Mouse (Mus musculus): ENCODE measurements around the gene Gm20388.

Gene Gm20388

DNA sequence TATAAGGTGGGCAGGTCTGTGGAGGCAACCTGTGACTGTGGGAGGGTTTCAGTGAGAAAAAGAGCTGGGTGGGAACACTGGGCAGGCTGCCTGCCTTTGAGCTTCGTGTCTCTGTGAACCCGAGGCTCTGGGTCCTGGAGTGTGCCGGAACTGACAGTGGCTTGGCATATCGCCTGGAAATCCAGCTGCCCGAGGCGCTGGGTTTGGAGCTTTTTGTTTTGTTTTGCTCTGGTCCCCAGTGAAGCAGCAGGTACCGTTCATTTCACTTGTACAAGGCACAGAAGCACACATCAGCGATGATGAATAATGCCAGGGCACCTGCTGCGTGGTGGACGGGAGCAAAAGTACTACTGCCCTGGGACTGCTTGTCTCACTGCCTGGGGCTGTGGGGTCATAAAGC lies 4346.7 kb downstream of the Gm20388 start:
- no peak for DNase-seq (ENCODE audit: low read depth, low spot score)

DNA sequence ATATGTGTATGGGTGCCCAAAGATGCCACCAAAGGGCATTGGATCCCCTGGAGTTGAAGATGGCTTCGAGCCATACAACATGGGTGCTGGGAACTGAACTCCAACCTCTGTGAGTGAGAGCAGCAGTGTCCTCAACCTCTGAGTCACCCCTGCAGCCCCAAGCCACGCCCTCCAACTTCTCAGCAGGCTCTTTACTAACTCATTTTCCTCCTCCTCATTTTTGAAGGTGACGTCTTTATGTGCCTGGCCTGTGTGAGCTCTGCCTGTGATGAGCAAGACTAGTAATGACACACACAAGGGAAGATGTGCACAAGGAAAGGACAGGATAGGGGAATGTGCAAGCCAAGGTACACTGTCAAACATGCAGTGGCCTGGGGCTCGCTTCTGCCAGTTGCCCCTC lies 4348.5 kb downstream of the Gm20388 start:
- DNase-seq (ENCODE audit: low read depth, low spot score), result no peak

DNA sequence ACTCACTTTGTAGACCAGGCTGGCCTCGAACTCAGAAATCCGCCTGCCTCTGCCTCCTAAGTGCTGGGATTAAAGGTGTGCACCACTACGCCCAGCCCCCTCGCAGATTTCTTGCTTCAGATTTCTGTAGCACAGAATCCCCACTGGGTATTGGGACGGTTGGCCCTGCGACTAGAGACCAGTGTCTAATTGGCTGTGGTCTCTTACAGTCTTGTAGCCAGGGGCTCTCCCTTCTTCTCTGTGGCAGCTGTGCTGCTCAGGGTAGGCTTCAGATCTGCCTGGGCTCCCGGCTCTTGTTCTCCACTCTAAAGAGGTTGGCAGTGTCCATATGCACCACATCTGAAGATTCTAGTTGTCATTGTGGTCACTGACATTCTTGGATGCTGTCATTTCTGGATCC lies 4349.3 kb downstream of the Gm20388 start:
- no peak for DNase-seq (ENCODE audit: low read depth, low spot score)

DNA sequence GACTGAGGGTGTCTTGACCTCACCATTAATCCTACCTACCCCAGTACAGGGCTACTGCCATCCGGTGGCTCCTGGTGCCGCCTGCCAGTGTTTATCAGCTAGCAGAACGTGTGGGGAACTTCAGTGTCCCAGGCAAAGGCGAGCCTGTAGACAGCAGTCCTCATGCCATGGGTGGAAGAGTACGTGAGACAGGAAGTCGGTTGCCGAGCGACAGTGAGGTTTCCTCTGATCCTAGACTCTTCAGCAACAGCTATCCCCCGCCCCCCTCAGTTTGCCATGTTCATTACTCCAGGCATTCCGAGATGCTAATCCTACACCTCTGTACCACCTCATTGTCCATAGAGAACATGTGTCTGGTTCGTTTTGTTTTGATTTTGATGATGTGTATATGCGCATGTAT lies 4349.7 kb downstream of the Gm20388 start:
- no peak for DNase-seq (ENCODE audit: low read depth, low spot score)

DNA sequence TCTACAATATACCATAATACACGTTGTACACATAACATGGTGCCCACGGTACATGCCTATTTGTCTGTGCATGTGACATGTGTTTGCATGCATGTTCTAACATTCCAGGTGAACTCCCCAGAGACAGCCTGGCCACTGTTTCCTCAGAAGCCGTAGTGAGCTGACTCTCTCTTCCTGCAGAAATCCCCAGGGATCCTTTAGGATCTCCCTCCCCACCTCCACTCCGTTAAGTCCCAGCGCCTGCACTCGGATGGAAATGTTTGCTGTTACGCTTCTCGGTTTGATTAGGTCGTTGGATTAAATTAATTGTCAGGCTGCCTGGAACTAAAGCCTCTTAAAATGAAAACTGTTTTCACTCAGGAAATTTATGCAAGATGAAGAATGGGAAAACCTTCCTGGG lies 4352.4 kb downstream of the Gm20388 start:
- DNase-seq (ENCODE audit: low read depth, low spot score), result no peak

DNA sequence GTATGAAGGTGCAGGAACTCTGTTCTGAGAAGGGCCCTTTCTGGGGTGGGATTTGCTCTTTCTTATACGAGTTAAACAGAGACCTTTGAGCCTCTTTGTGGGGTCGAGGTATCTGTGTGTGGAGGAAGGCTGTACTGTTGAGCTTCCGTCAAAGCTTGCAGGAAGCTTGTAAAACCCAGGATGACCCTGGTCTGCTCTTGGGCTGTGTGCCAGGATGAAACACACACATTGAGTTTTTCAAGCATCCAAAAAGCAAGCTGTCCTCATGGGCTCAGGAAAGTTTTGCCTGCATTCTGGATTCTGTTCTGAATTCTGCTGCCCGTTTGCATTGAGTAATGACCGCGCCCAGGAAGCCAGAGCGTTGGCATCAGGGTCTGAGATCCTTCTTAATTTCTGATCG lies 4353.4 kb downstream of the Gm20388 start:
- no peak for DNase-seq (ENCODE audit: low read depth, low spot score)

DNA sequence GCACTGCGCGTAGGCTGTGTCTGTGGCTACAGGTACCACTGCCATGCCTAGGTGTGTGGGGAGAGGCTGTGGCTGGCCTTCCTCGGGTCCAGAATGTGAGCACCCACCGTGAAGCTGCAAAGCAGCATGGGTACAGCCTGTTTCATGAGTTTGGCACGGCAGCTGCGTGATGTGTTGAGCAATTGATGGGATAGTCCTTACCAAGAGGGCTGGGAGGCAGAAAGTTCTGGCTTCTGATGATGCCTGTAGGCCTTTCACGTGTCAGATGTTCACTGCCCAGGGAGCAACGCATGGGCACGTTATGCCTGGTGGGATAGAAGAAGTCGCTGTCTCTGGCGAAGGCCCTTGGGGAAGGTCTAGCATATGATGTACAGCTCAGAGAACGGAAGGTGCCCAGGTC lies 4354.0 kb downstream of the Gm20388 start:
- no peak for DNase-seq (ENCODE audit: low read depth, low spot score)

DNA sequence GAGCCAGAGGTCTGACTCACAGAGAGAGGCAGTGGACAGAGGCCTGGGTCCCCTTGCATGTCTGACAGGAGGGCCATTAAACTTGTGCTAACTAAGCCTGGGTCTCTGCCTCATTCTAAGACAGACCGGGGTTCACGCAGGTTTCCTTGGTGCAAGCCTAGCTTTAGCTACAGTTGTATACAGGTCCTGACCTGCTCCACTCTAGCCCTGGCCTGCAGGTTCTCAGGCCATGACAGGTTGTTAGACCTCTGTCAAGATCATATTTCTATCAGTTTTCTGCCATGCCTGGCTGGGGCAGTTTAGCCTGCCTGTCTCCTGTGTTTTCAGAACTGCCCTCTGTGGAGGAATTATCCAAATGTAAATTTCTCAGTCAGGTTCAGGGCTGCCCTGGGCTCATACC lies 4354.5 kb downstream of the Gm20388 start:
- no peak for DNase-seq (ENCODE audit: low read depth, low spot score)

DNA sequence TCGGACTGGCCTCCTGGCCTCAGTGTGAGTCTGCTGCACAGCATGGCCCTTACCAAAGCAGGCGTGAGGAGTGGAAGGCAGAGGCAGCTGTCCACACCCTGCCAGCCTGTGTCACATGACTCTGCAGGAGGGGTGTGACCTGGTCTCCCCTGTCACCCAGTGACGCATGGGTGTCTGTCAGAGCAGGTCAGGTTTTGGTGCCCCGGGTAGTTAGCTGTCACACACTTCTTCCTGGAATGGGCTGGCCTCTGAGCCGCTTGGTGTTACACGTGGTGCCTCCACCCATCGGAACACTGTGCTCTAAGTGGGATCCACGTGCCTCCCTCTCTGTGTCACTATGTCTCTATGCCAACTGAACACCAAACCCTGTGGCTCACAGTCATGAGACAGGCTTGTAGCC lies 4355.2 kb downstream of the Gm20388 start:
- peak; percentile 31 for DNase-seq (ENCODE audit: low read depth, low spot score)

DNA sequence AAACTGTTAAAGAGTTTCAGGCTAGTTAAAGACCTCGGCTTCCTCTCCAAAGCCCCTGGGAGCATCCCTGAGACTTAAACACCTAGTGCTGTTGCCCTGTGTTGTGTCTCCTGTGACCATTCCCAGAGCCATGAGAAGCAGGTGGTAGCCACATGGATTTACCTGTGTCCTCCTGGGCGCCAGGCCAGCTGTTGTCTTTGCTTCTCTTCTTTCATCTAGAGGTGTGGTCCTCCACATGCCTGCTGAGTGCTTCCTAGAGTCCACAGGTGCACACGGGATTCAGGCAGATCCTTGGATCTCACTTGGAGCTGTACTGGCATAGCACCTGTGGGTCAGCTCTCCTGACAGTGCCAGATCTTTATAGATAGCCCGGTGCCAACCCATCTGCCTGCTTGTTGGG lies 4356.6 kb downstream of the Gm20388 start:
- DNase-seq (ENCODE audit: low read depth, low spot score), result no peak

DNA sequence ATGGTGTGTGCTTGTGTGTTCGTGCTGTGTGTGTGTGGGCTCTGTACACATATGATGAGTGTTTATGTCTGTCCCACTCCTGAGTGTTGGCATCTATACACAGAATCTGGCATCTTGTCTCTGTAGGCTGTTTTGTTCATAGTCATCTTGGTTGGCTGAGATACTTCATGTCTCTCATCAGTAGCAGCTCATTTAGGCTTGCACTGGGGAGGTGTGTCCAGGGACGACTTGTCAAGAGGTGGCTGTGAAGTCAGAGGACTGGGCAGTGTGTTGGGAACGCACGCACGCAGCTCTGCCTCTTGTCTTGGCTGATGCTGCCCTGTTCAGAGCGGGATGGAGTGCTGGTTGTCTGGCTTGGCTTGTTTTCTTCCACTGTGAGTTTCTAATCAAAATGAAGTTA lies 4359.9 kb downstream of the Gm20388 start:
- no peak for DNase-seq (ENCODE audit: low read depth, low spot score)

DNA sequence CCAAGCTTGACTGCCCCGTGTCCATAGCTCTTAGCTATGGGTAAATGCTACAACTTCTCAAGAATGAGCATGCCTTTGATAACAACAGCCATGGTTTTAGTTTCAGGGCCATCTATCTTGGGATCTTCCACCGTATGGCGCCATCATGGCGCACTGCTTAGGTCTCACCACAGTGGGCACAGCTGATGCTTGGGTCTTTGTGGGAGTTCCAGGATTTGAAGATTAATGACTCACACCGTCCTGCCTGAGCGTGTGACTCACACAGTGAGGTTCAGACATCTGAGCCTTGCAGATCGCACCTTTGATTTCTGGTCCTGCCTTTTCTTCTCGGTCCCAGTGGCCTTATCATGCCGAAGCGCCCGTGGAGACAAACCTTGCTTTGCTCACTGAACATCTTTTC lies 4360.3 kb downstream of the Gm20388 start:
- DNase-seq (ENCODE audit: low read depth, low spot score), result no peak

DNA sequence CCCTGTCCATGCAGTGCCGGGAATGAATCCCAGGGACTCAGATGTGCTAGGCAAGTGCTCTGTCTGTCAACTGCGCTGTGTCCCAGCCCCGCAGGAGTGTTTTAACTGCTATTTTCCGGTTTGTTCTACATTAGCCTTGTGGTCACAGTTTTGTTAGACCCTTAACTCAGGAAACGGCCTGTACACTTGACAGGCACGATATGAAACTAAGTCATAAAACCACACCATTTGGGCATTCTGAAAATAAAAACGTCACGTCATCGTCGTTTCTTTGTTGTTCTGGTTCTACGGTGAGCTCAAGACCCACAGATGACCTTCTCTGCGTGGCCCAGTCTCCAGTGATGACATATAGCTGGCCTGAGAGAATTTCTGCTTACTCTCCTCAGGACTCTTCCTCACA lies 4360.9 kb downstream of the Gm20388 start:
- DNase-seq (ENCODE audit: low read depth, low spot score), result no peak

DNA sequence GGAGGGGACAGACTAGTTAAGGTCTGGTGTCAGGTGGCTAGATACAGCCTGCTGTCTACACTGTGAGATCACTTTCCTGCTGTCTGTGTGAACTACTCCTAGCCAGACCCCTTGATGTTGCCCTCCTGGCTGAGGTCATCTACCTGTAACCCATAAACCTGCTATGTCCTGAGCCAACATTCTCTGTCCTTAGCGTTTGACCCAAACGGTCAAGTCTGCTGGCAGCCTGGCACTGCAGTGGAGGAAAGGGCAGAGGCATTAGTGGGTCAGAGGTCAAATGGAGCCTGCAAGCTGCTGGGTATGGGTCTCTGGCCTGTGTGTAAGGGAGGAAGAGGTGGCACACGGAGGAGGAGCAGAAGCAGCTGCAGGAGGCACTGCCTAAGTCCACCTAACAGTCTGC lies 4362.2 kb downstream of the Gm20388 start:
- DNase-seq (ENCODE audit: low read depth, low spot score), result no peak

DNA sequence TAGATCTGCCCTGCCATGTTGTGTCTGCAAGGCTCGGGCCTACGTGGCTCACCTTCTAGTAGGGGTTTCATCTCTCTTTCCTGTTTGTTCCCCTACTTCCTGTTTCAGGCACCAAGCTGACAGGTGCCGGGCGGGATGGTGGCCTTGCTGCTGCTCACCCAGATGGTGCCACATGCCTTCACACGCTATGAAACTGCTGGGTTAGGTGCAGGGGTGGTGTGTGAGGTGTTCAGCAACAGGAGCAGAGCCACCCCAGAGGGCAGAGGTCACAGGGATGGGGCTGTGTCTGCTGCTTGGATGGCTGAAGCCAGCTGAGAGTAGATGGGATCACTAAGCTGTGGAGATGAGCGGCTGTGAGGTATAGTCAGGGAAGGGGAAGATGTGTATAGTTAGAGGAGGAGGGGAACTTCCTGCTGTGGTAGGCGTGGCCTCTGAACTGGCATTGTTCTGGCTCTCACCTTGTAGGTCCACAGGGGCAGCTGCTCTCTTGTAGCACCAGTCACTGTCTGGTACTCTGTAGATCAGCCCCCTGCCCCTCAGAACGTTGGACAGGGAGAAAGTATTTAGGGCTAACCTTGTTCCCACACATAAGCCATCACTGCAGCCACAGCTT lies 4363.1 kb downstream of the Gm20388 start:
- DNase-seq (ENCODE audit: low read depth, low spot score), result no peak

DNA sequence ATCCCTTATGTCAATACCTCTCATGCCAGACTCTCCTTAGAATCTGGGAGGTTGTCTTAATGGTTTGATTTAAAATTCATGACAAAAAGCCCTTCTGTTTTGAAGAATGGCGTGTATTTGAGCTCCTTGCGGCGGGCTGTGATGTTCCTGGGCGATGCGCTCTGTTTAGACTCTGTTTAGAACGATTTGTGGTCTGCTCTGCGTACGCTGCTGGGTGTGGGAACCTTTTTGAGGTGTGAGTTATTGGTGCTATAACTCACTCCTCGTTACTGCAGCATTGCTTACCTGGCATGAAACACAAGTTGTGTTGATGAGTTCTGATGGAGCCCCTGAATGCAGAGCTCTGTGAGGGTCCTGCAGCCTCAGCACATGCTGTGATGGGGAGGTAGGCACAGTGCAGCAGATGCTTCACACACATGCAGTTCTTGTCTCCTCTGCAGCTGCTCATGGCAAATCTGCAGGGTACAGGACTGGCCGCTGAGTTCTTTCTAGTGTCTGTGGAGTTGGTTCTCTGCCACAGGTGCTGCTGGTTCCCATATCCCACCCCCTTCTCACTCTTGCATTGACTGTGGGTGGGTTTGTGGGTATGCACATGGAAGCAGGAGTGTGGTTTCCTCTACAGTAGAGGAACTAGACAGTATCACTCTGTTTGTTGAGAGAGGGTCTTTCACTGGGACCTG lies 4363.9 kb downstream of the Gm20388 start:
- DNase-seq (ENCODE audit: low read depth, low spot score), result no peak

DNA sequence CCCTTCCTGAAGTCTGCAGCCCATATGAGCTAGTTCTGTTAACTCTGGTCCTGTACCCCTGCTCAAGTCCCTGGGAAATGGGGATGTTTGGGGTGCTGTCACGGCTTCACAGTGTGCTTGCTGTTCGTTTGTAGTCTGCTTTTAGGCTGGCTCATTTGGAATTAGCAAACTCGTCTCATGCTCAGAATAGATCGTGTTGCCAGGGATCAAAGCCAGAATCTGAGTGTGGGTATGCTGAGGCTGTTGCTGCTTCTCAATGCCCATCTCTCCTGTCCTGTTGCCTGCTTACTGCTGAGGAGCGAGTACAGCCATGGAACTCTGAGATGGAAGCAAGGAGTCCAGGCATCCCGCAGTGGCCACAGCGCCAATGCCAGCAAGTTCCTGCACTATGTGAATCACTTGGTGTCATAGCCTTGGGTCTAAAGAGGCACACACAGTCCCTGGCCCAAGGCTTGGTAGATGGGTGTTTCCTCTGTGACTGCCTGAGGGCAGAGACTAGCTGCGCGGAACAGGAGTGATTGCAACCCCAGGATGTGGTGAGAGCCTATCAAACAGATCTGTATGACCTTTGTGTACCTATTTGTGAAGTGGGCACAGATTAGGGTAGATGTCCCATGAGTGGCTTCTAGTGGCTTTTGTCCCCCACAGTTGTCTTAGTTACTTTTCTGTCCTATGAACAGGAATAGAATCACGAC lies 4364.9 kb downstream of the Gm20388 start:
- DNase-seq (ENCODE audit: low read depth, low spot score), result no peak

DNA sequence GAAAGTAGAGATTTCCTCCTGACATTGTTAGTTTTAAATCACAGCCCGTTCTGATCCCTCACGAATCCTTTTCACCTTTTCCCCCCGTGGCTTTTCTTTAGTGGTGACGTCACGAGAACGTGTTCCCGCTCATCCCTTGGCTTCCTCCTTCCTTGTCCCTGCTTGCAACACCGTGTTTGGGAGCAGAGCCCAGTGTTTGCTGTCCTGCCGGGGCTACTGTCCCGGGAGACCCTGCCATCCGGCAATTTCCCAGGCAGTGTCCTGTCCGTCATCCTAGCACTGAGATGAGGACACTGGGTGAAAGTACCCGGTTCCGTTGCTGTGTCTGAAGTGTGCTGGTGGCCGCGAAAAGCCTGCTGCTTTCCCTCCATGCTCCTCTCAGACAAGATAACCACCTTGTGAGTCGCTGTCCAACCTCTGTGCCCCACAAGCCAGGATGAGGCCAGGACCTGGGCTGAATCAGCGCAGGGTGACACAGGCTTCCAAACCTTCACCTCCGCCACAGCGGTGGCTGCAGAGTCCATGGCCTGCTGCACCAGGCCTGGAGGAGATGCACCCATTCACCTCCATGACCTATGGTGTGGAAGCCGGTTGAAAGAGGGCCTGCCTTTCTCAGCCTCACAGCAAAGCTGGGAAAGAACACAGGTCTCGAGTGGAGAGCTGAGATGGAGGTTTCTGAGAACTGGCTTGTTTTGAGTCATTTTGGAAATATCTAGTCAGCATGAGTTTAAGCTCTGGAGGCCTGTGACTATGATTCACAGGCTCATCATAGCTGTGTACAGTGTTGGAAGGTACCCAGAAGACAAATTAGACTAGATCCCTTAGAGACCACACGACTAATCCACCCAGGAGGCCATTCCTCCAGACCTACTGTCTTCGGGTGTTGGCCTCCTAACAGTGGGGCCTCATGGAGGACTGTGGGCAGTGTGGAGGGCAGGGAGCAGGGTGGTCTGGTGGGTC lies 4367.6 kb downstream of the Gm20388 start:
- no peak for DNase-seq (ENCODE audit: low read depth, low spot score)

DNA sequence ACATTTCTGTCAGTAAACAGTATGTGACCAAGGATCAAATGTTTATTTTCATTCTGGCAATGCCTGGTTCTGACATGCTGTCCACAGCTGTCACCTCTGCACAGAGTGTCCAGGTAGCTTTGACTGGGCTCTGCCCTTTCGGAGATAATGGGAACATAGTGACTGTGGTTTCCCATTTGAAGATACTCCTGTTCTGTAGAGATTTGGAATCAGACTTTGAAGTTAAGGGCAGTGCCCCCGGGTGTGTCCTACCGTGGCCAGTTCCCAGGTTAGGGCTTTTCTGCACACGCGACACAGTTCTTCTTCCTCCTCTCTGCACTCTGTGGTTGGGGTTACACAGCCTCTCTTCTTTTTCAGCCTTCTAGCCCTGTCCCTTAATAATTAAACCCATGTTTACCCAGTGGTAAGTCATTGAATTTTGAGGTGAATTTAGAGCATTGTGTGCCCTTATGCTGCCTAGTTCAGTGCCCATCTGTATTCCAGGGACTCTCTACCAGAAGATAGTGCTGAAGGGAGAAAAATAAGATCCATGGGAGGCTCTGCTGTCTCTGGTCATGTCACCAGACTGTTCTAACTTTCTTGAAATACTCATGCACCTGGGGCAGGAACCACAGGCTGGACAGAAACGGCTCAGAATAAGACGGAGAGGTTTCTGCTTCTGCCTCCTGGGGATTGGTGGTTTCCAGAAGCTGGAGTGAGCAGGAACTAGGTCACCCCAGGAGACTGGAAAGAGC lies 4368.5 kb downstream of the Gm20388 start:
- DNase-seq (ENCODE audit: low read depth, low spot score), result no peak

DNA sequence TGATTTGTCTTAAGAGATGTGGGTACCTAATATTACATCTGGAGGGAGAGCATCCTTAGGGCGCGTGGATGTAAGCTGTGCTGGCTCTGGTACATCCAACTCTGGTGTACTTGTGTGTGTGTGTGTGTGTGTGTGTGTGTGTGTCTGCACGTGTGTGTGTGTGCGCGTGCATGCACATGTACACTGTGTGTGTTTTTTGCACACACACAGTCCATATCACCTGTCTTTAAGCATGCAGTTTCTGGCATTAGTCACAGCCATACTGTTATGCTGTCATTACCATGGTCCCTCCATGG lies 4369.0 kb downstream of the Gm20388 start:
- no peak for DNase-seq (ENCODE audit: low read depth, low spot score)

DNA sequence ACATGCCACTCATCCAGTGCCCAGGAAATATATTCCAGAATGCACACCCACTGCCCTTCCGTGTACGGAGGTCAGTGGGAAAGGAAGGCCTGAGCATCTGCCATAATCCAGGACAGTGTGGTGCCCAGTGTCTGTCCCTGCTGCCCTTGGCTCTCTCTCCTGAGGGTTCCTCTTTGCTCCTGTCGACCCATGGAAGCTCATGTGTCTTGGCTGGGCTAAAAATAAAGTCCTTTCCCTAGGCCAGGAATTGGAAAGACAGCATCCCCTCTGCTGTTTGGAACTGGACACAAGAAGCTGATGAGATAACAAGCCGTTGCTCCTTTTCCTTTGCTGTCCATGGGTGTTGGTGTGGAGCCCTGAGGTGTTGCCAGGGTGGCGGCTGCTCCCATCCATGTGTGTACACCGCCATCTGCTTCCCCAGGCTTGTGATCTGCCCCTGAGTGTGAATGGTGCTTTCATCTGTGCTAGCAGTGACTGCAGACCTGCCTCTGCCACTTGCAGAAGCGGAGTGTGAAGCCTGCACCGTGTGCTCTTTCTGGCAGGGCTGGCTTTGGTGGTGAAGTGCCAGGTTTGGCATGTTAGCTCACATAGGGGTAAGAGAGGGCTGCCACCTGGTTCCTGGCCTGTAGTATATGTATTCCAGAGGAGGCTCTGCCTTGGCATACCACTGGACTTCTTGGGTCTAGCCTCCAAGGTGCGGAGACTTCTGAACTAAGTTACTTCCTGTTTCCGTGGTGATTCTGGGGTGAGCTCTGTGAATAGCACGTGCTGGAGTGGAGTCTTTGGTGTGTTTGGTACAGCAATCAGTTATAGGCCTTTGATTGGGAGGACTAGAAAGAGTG lies 4371.3 kb downstream of the Gm20388 start:
- no peak for DNase-seq (ENCODE audit: low read depth, low spot score)

Data from c-Kit-negative CD71-positive TER-119-positive erythroid progenitor cells, embryonic 14.5 days (primary cell).